Mouse (Mus musculus) naive thymus-derived CD4-positive, alpha-beta T cell, adult 2 months (primary cell): ENCODE measurements around the gene Nt5c2.

ENCODE experiments used
- DNase-seq: peaks from one replicate; pipeline ENCODE4 v3.0.0-alpha.2; 2011; ENCODE audit warnings: low read depth

Nt5c2 gene

GRCm38 (mm10) chr19:46886826-46887225 lies 128.1 kb downstream of the Nt5c2 start:
- DNase-seq, result no peak

DNA sequence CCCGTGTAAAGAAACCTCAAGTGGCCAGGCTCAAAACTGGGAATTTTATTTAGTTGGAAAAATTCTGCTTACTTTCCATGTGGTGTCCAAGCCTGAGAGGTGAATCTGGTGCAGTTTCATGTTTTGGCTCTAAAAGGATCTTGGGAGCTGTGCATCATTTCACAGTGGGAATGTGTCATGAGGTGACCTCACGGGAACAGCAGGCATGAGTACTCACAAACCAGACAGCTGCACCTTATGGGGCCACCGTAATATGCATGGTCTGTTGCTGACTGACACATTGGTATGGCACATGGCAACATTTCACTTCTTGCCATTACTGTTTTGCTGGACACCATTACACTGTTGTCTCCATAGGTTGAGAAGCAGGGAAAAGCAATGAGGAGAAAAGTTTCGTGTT lies 129.6 kb downstream of the Nt5c2 start:
- DNase-seq, result no peak

GRCm38 (mm10) chr19:46879876-46880275 lies 135.1 kb downstream of the Nt5c2 start:
- no peak for DNase-seq

DNA sequence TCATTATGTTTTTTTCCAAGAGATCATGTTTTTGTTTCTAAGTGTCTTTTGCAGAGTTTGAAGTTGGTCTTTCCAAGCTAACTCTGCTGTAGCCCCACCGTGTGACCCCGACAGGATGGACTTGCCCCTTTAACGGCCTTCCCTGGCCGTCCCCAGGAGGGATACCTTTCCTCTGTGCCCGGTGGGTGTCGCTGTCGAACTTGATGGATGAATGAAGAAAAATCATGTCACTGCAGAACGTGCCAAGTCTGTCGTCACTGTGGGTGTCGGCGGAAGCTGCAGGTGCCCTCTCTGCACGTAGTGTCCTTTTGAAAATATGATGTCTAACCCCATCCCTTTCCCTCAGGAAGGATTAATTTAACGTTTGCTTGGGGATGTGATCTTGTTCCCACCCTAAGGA lies 136.6 kb downstream of the Nt5c2 start:
- DNase-seq, result peak; percentile 73

GRCm38 (mm10) chr19:46877886-46878285 lies 137.1 kb downstream of the Nt5c2 start:
- DNase-seq, result no peak

DNA sequence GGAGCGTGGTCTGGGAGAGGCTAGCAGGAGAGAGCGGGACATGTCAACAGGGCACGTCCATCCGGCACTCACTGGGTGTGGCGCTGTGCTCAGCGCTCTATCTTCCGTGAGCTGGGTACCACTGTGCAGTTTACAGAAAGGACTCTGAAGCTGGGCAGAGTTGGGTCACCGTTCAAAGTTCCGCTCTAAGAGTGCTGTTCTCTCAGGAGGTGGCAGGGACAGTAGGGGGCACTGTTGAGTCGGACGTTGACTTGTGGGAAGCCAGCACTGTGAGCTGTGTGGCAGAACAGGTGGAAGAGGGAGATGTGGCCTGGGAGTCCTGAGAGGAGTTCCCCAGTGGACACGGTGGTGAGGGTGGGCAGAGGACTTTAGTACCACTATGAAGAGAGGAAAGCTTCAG lies 139.2 kb downstream of the Nt5c2 start:
- DNase-seq, result peak; percentile 86

GRCm38 (mm10) chr19:46873924-46874323 lies 141.0 kb downstream of the Nt5c2 start:
- no peak for DNase-seq

DNA sequence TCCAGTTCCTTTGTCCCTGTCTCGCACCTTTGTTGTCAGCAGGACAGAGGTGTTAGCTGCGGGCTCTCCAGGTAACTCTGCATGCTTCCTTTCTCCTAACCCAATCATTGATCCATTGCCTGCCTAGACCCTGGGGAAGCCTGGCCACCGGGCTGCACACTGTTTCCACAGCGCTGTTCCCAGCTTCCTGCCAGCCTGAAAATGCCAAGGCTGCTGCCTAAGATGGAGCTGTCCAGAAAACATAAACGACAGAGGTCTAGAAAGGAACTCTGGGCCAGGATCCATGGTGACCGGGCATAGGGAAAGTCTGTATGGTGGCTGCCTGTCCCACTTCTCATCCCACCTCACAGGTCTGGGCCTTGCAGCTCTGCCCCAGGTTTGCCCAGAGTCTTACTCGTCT lies 143.3 kb downstream of the Nt5c2 start:
- DNase-seq, result no peak

DNA sequence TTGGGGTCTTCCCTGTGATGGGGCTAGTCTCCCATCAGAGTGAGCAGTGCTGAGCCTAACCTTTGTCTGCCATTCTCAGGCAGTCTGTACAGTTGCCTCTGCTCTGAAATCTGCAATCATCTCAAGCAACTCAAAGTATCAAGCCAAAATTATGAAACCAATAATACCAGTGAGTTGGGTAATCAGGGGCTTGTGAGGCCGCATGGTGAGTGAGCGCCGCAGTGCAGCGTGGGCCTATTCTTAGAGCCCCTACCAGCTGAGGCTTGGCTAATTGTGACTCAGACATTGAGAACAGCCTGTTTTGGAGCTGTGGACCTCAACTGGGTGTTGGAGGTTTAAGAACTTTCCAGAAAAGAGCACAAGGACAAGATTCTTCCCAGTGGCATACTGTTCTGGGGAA lies 143.9 kb downstream of the Nt5c2 start:
- DNase-seq, result no peak

GRCm38 (mm10) chr19:46869526-46869925 lies 145.4 kb downstream of the Nt5c2 start:
- peak; percentile 89 for DNase-seq

DNA sequence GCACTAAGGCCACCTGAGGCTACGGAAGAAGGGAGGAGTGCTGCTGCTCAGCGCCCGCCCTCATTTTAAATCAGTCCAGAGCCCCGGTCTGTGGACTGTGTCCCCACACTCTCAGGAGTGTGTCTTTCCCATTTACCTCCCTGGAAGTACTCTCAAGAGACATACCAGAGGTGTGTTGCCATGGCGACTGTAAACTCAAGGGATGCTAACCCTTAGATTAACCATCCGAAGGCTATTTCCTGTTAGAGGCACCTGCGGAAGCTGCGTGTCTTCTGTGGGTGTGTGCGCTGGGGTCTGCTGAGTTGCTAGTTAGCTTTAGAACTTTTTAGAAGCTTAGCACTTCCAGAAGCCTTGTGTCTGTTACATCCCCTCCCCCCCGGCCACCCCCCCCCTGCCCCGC lies 145.9 kb downstream of the Nt5c2 start:
- peak; percentile 52 for DNase-seq

GRCm38 (mm10) chr19:46865381-46865780 lies 149.6 kb downstream of the Nt5c2 start:
- no peak for DNase-seq

DNA sequence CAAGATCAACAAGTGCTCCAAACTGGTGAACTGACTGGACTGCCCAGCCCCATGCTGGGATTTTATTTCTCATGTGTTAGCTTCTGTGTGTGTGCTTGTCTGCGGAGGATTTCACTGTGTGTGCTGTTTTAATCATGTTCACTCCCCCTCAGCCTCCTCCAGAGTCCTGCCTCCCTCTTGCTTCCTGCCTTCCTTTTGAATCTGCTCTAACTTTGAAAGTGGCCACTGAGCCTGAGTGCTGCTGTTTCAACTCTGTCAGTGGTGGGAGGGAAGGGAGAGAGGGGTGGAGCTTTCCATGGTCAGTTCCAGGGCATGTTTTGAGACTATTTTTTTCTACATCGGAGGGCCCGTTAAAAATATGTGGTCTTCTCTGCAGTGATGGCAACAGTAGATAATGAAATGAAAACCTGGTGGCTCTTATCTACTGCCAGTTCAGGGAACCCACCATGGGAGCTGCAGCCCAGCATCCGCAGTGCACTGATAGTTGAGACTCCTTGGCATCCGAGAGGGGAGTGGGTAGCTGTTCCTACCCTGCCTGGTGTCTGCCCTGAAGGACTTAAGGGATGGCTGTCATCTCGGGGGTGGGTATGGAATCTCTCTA lies 150.1 kb downstream of the Nt5c2 start:
- no peak for DNase-seq

DNA sequence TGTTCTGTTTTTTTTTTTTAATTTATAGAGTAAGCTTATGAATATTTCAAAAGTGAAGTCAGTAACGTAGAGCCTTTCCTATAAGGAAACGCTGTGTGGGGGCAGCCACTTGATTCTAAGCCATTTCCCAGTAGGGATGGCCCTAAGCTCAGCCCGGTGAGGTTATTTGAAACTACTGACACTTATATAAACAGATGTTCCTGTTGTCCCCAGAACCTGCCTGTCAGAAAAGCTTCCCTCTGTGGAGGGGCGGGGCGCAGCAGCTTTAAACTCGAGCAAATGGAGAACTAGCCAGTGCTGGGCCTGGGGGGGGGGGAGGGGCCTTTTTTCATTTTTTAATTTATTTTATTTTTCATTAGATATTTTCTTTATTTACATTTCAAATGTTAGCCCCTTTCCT lies 150.9 kb downstream of the Nt5c2 start:
- DNase-seq, result no peak

- no peak for DNase-seq
Measured at GRCm38 (mm10) chr19:46863236-46863927, 151.6 kb downstream of the Nt5c2 start.

DNA sequence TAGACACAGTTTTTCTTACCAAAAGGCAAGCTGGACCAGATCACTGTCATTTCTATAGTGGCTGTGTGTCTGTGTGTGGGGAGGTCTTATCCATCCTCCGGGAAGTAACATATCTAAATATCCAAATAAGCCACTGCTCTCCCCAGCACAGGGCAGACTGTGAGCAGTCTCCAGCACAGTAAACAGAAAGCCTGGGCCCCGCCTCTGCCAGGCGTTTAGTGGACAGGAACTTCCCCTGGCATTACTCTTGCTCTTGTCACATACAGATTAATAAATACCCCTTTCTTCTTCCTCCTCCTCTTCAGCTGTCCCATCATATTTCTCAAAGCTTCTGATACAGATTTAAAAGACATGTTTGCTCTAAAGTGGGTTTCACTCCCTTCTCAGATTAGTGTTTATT lies 152.4 kb downstream of the Nt5c2 start:
- no peak for DNase-seq

DNA sequence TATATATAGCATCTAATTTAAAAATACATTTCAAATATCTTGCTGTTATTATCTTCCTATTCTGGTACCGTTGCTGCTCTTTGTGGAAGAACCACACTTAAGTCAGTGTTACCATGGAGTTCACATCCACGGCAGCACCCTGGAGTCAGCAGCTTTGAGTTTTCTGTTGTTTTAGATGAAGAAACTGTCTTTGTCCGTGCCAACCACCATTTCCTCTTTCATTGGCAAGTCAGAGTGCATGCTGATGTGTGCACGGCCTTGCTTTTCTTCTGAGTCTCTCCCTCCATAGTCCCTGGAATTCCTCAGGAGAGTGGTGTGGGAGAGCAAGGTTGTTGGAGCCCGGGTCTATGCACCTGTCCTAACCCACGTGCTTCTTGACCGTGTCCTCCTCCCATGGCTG lies 156.8 kb downstream of the Nt5c2 start:
- no peak for DNase-seq

DNA sequence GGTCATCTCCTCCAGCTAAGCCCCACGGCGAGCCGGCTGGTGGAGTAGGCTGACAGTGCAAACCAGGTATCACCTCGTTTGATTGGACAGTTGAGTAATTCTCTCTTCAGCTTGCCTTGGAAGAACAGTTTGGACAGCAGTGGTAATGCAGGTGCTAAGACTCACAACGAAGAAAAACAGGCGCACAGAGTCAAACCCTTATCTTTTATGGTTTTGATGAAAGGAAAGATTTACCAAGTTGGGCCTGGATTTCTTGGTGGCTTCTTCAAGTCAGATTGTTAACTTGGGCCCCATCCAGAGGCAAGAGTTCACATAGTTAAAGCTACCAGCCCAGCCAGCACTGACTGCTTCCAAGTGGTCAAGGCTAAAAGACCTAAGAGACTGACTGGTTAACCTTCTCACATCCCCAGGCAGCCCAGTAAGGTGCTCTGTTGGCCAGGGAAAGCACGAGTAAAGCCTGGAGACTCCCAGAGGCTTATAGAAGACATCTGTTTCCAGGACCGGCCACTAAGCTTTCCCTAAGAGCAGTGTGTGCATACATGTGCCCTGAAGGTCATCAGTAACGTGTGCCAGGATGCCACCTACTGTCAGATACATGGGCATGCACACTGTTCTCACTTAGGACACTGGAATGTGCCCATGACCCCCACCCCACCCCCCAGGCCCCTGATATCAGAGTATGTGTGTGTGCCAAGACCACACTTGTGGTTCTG lies 157.5 kb downstream of the Nt5c2 start:
- no peak for DNase-seq

DNA sequence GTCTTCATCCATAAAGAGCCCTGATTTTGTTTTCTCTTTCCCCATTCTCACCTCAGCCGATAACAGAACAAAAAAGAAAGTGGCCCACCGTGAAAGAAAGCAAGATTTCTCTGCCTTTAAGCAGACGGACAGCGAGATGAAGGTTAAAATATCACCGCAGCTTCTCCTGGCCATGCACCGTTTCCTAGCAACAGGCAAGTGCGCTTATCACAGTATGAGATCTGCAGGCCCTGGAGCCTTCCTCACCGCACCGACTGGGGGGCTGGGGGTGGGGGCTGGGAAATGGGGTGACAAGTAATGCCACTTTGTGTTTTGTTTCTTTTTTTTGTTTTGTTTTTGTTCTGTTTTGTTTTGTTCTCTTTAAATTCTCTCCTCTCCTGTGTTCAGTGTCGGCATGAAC lies 158.2 kb downstream of the Nt5c2 start:
- no peak for DNase-seq

GRCm38 (mm10) chr19:46856232-46856631 lies 158.7 kb downstream of the Nt5c2 start:
- no peak for DNase-seq

GRCm38 (mm10) chr19:46849443-46849997 lies 165.4 kb downstream of the Nt5c2 start:
- no peak for DNase-seq

DNA sequence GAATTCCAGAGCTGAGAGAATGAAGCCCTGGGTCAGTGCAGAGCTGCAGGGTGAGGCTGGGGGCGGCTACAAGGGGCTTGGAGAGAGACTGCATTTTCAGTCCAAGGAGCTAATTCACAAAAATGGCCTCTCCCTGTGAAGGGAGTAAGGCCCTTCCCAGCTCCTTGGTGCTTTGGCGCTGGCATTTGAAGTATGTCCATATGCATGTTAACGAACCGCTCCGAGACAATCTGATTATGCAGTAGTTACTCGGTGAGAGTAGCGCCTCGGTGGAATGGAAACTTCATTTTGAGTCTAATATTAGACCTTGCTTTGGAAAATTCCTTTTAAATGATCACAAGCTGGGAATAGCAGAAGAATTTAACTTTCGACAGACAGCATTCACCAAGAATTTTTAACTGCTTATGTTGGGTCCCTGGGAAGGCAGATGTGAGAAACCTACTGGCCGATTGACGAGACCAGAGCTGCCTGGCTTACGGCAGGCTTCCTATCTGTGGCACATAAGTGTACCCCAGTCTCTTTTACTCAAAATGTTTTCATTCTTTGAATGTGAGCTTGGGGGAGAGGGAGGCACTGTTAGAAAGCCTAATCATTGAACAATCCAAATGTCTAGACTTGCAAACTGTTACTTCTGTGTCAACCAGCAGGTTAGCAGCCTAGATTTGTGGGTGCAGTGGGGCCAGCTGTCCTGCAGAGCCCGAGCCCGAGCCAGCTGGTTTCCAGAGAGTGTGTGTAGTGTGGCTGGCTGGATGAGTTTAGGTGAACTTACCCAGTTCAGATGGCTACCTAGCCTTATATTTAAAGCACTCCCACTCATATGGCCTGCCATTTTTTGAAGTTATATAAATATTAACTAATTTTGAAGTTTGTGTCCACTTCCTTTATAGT lies 166.3 kb downstream of the Nt5c2 start:
- no peak for DNase-seq
